Mouse (Mus musculus) midbrain, embryonic 10.5 days (tissue): Measurements from ENCODE around the gene Tuba1c. TPM values are rescaled to one million over a fixed set of nuclear protein-coding genes. Genes with fewer than 3 reads are reported as not detected.
"Not testable (repeated sequence)": the region's sequence is repeated elsewhere in the genome, so short reads cannot be mapped to it uniquely, and the experiment has no call there.

ENCODE experiments used
- DNase-seq: peaks from one replicate; pipeline ENCODE4 v3.0.0-alpha.2; 2017; ENCODE audit warnings: low spot score
- H3K27ac ChIP-seq: fragments of 300-500 bp; sonication (generic); replicated peaks from 2 replicates; pipeline ENCODE4 v1.5.1; 2016; ENCODE audit warnings: mild to moderate bottlenecking
- H3K27me3 ChIP-seq: fragments of 300-500 bp; sonication (generic); 2 replicates; pipeline ENCODE4 v1.6.1; 2016; ENCODE audit warnings: low read depth, mild to moderate bottlenecking; ENCODE audit not compliant: poor library complexity, severe bottlenecking
- H3K36me3 ChIP-seq: fragments of 300-500 bp; sonication (generic); 2 replicates; pipeline ENCODE4 v1.6.1; 2016; ENCODE audit warnings: mild to moderate bottlenecking, moderate library complexity
- H3K4me1 ChIP-seq: fragments of 300-500 bp; sonication (generic); 2 replicates; pipeline ENCODE4 v1.6.1; 2016
- H3K4me3 ChIP-seq: fragments of 300-500 bp; sonication (generic); 2 replicates; pipeline ENCODE4 v1.5.1; 2016; ENCODE audit warnings: mild to moderate bottlenecking, moderate library complexity
- H3K9me3 ChIP-seq: fragments of 300-500 bp; sonication (generic); replicated peaks from 2 replicates; pipeline ENCODE4 v1.6.1; 2016; ENCODE audit warnings: mild to moderate bottlenecking
- WGBS: fragments of 180-500 bp; shearing (Covaris S2); methylation state at CpG from one replicate; pipeline ENCODE4 v1.1.7; 2016; 5-methylcytosine and 5-hydroxymethylcytosine counted together
- polyA plus RNA-seq: library from polyadenylated mRNA; unstranded; fragments of >200 nt; fragmentation: Nextera tagmentation; extraction: Ambion mirVana; gene quantifications from 2 replicates; pipeline ENCODE4 v1.2.1, GENCODE M21; 2016

Tuba1c gene
- polyA plus RNA-seq, 1 experiment from 2014 or later: 129 TPM

- H3K27me3 ChIP-seq: peaks cover 1% of the 10 kb centered on the region
- H3K36me3 ChIP-seq: peaks cover 43% of the 10 kb centered on the region
- H3K4me1 ChIP-seq: peaks cover 25% of the 10 kb centered on the region
- H3K27ac ChIP-seq: no peak overlapping the region
- no peak for DNase-seq
- WGBS: 94% methylated on average over 8 of the region's 8 CpGs
- H3K9me3 ChIP-seq: no peaks in the 10 kb centered on the region
- no peak overlapping the region for H3K4me3 ChIP-seq
Observed at GRCm38 (mm10) chr15:99036249-99036905, 6.7 kb downstream of the Tuba1c start.

- Histone ChIP-seq H3K4me3 (no peak overlapping the region), H3K36me3 (peaks cover 43% of the 10 kb centered on the region), H3K9me3 (no peaks in the 10 kb centered on the region), H3K4me1 (peaks cover 14% of the 10 kb centered on the region), H3K27me3 (peaks cover 15% of the 10 kb centered on the region), H3K27ac (no peak overlapping the region)
- no peak for DNase-seq
- WGBS: 88% methylated on average over 1 of the region's 1 CpGs
Observed at GRCm38 (mm10) chr15:99038025-99038424, 8.3 kb downstream of the Tuba1c start.

- 95% methylated on average over 5 of the region's 5 CpGs for WGBS
- DNase-seq: no peak
- Histone ChIP-seq H3K27ac (no peak overlapping the region), H3K9me3 (no peaks in the 10 kb centered on the region), H3K4me3 (no peak overlapping the region), H3K27me3 (peaks cover 15% of the 10 kb centered on the region), H3K36me3 (peaks cover 40% of the 10 kb centered on the region), H3K4me1 (peaks cover 10% of the 10 kb centered on the region)
Observed at GRCm38 (mm10) chr15:99038797-99039196, 9.1 kb downstream of the Tuba1c start.

- 88% methylated on average over 4 of the region's 4 CpGs for WGBS
- Histone ChIP-seq H3K36me3 (peaks cover 38% of the 10 kb centered on the region), H3K9me3 (no peaks in the 10 kb centered on the region), H3K4me3 (no peak overlapping the region), H3K27me3 (peaks cover 15% of the 10 kb centered on the region), H3K4me1 (peaks cover 10% of the 10 kb centered on the region), H3K27ac (no peak overlapping the region)
- no peak for DNase-seq
Observed at GRCm38 (mm10) chr15:99039306-99039705, 9.6 kb downstream of the Tuba1c start.

GRCm38 (mm10) chr15:99039996-99040919, 10.6 kb downstream of the Tuba1c start:
- H3K9me3 ChIP-seq: no peaks in the 10 kb centered on the region
- peaks cover 10% of the 10 kb centered on the region for H3K4me1 ChIP-seq
- H3K36me3 ChIP-seq: peaks cover 29% of the 10 kb centered on the region
- DNase-seq: no peak
- H3K4me3 ChIP-seq: no peak overlapping the region
- 71% methylated on average over 26 of the region's 26 CpGs for WGBS
- no peak overlapping the region for H3K27ac ChIP-seq
- H3K27me3 ChIP-seq: peaks cover 15% of the 10 kb centered on the region

- H3K27ac ChIP-seq: no peak overlapping the region
- no peak for DNase-seq
- no peak overlapping the region for H3K4me3 ChIP-seq
- 57% methylated on average over 21 of the region's 21 CpGs for WGBS
- peaks cover 15% of the 10 kb centered on the region for H3K27me3 ChIP-seq
- no peaks in the 10 kb centered on the region for H3K9me3 ChIP-seq
- peaks cover 10% of the 10 kb centered on the region for H3K4me1 ChIP-seq
- H3K36me3 ChIP-seq: peaks cover 20% of the 10 kb centered on the region
Observed at GRCm38 (mm10) chr15:99040920-99041856, 11.5 kb downstream of the Tuba1c start.

GRCm38 (mm10) chr15:99042334-99042733, 12.6 kb downstream of the Tuba1c start:
- H3K4me1 ChIP-seq: peaks cover 10% of the 10 kb centered on the region
- 88% methylated on average over 5 of the region's 5 CpGs for WGBS
- H3K27me3 ChIP-seq: peaks cover 21% of the 10 kb centered on the region
- H3K36me3 ChIP-seq: peaks cover 12% of the 10 kb centered on the region
- no peak overlapping the region for H3K27ac ChIP-seq
- H3K4me3 ChIP-seq: no peak overlapping the region
- DNase-seq: no peak
- H3K9me3 ChIP-seq: no peaks in the 10 kb centered on the region

- peaks cover 25% of the 10 kb centered on the region for H3K27me3 ChIP-seq
- H3K4me1 ChIP-seq: peaks cover 10% of the 10 kb centered on the region
- no peak overlapping the region for H3K27ac ChIP-seq
- H3K36me3 ChIP-seq: no peaks in the 10 kb centered on the region
- H3K9me3 ChIP-seq: no peaks in the 10 kb centered on the region
- 76% methylated on average over 3 of the region's 3 CpGs for WGBS
- H3K4me3 ChIP-seq: no peak overlapping the region
- no peak for DNase-seq
Observed at GRCm38 (mm10) chr15:99044854-99045253, 15.2 kb downstream of the Tuba1c start.

- WGBS: 91% methylated on average over 6 of the region's 6 CpGs
- not testable (repeated sequence) for H3K36me3 ChIP-seq, H3K27ac ChIP-seq, H3K4me3 ChIP-seq, H3K9me3 ChIP-seq, DNase-seq
- Histone ChIP-seq H3K27me3 (peaks cover 34% of the 10 kb centered on the region), H3K4me1 (peaks cover 10% of the 10 kb centered on the region)
Observed at GRCm38 (mm10) chr15:99045734-99046133, 16.0 kb downstream of the Tuba1c start.

- peak; percentile 58 for DNase-seq
- Histone ChIP-seq H3K27me3 (peaks cover 58% of the 10 kb centered on the region), H3K36me3 (no peaks in the 10 kb centered on the region), H3K4me3 (no peak overlapping the region), H3K27ac (no peak overlapping the region), H3K4me1 (peaks cover 19% of the 10 kb centered on the region), H3K9me3 (no peaks in the 10 kb centered on the region)
- WGBS: 35% methylated on average over 13 of the region's 13 CpGs
Observed at GRCm38 (mm10) chr15:99049473-99050253, 20.0 kb downstream of the Tuba1c start.

GRCm38 (mm10) chr15:99053373-99053772, 23.7 kb downstream of the Tuba1c start:
- peaks cover 43% of the 10 kb centered on the region for H3K4me1 ChIP-seq
- no peaks in the 10 kb centered on the region for H3K36me3 ChIP-seq
- no peaks in the 10 kb centered on the region for H3K9me3 ChIP-seq
- peaks cover 86% of the 10 kb centered on the region for H3K27me3 ChIP-seq
- H3K27ac ChIP-seq: no peak overlapping the region
- no peak for DNase-seq
- WGBS: 7% methylated on average over 9 of the region's 9 CpGs
- no peak overlapping the region for H3K4me3 ChIP-seq

GRCm38 (mm10) chr15:99055040-99055439, 25.3 kb downstream of the Tuba1c start, which contains the start of gene Prph:
Prph (plus strand) TSS chr15:99055174.
- Histone ChIP-seq H3K27me3 (peaks cover 100% of the 10 kb centered on the region), H3K27ac (no peak within 1 kb of the TSS), H3K36me3 (no peaks in the 10 kb centered on the region), H3K4me1 (peaks cover 43% of the 10 kb centered on the region), H3K4me3 (peak within 1 kb of the TSS; percentile 54), H3K9me3 (no peaks in the 10 kb centered on the region)
- WGBS: 2% methylated on average over 30 of the region's 30 CpGs
- DNase-seq: no peak
